Mouse (Mus musculus): ENCODE data around the gene Rabep2. TPM values are rescaled to one million over a fixed set of nuclear protein-coding genes. Genes with fewer than 3 reads are reported as not detected.
A peak's percentile ranks its signal among the peaks of the same experiment; 100 is the strongest.

Gene Rabep2
- polyA plus RNA-seq, 1 experiment from 2014 or later, result 35.7 TPM

GRCm38 (mm10) chr7:126466707-126467106 is 38.1 kb downstream of the Rabep2 start:
- ATAC-seq (replicated peaks; ENCODE audit: low FRiP score), result no peak
- Histone ChIP-seq H3K9ac (no peak overlapping the region), H3K9me3 (replicated peaks) (no peaks in the 10 kb centered on the region), H3K36me3 (peaks cover 57% of the 10 kb centered on the region), H3K4me3 (replicated peaks) (no peak overlapping the region), H3K4me2 (no peak overlapping the region), H3K27ac (0 out of 2 replicates have a peak overlapping the region, but pooled peaks have one; percentile 51), H3K4me1 (peaks cover 36% of the 10 kb centered on the region), H3K27me3 (no peaks in the 10 kb centered on the region)
- 89% methylated on average over 5 of the region's 5 CpGs for WGBS

- H3K9ac ChIP-seq, result no peak overlapping the region
- no peak overlapping the region for H3K27ac ChIP-seq
- no peaks in the 10 kb centered on the region for H3K9me3 ChIP-seq (replicated peaks)
- no peak overlapping the region for H3K4me3 ChIP-seq (replicated peaks)
- no peak overlapping the region for H3K4me2 ChIP-seq
- 71% methylated on average over 5 of the region's 5 CpGs for WGBS
- H3K4me1 ChIP-seq, result peaks cover 33% of the 10 kb centered on the region
- no peaks in the 10 kb centered on the region for H3K27me3 ChIP-seq
- no peak for ATAC-seq (replicated peaks; ENCODE audit: low FRiP score)
- H3K36me3 ChIP-seq, result peaks cover 63% of the 10 kb centered on the region
Measured at GRCm38 (mm10) chr7:126467271-126467670, 38.7 kb downstream of the Rabep2 start.

GRCm38 (mm10) chr7:126467834-126468627 is 39.5 kb downstream of the Rabep2 start:
- no peaks in the 10 kb centered on the region for H3K9me3 ChIP-seq (replicated peaks)
- no peaks in the 10 kb centered on the region for H3K27me3 ChIP-seq
- WGBS, result 89% methylated on average over 18 of the region's 18 CpGs
- no peak overlapping the region for H3K9ac ChIP-seq
- no peak overlapping the region for H3K4me3 ChIP-seq (replicated peaks)
- ATAC-seq (replicated peaks; ENCODE audit: low FRiP score), result no peak
- H3K27ac ChIP-seq, result no peak overlapping the region
- H3K36me3 ChIP-seq, result peaks cover 69% of the 10 kb centered on the region
- H3K4me2 ChIP-seq, result no peak overlapping the region
- peaks cover 34% of the 10 kb centered on the region for H3K4me1 ChIP-seq

GRCm38 (mm10) chr7:126470077-126470476 is 41.5 kb downstream of the Rabep2 start:
- H3K27ac ChIP-seq, result no peak overlapping the region
- H3K27me3 ChIP-seq, result no peaks in the 10 kb centered on the region
- 81% methylated on average over 6 of the region's 6 CpGs for WGBS
- peaks cover 71% of the 10 kb centered on the region for H3K36me3 ChIP-seq
- H3K4me3 ChIP-seq (replicated peaks), result no peak overlapping the region
- H3K4me1 ChIP-seq, result peaks cover 28% of the 10 kb centered on the region
- H3K4me2 ChIP-seq, result no peak overlapping the region
- H3K9ac ChIP-seq, result no peak overlapping the region
- H3K9me3 ChIP-seq (replicated peaks), result no peaks in the 10 kb centered on the region
- ATAC-seq (replicated peaks; ENCODE audit: low FRiP score), result no peak

- ATAC-seq (replicated peaks; ENCODE audit: low FRiP score), result no peak
- Histone ChIP-seq H3K4me2 (no peak overlapping the region), H3K9me3 (replicated peaks) (no peaks in the 10 kb centered on the region), H3K27ac (no peak overlapping the region), H3K9ac (no peak overlapping the region), H3K4me1 (peaks cover 27% of the 10 kb centered on the region), H3K36me3 (peaks cover 67% of the 10 kb centered on the region), H3K4me3 (replicated peaks) (no peak overlapping the region), H3K27me3 (no peaks in the 10 kb centered on the region)
- 89% methylated on average over 5 of the region's 5 CpGs for WGBS
Measured at GRCm38 (mm10) chr7:126471361-126471760, 42.8 kb downstream of the Rabep2 start.

- H3K9ac ChIP-seq, result no peak overlapping the region
- H3K27me3 ChIP-seq, result no peaks in the 10 kb centered on the region
- H3K9me3 ChIP-seq (replicated peaks), result no peaks in the 10 kb centered on the region
- ATAC-seq (replicated peaks; ENCODE audit: low FRiP score), result no peak
- H3K4me1 ChIP-seq, result peaks cover 27% of the 10 kb centered on the region
- no peak overlapping the region for H3K4me2 ChIP-seq
- H3K27ac ChIP-seq, result no peak overlapping the region
- H3K4me3 ChIP-seq (replicated peaks), result no peak overlapping the region
- 78% methylated on average over 4 of the region's 4 CpGs for WGBS
- peaks cover 62% of the 10 kb centered on the region for H3K36me3 ChIP-seq
Measured at GRCm38 (mm10) chr7:126471853-126472252, 43.3 kb downstream of the Rabep2 start.

- no peaks in the 10 kb centered on the region for H3K27me3 ChIP-seq
- no peaks in the 10 kb centered on the region for H3K9me3 ChIP-seq (replicated peaks)
- H3K4me2 ChIP-seq, result no peak overlapping the region
- peaks cover 58% of the 10 kb centered on the region for H3K36me3 ChIP-seq
- H3K4me1 ChIP-seq, result peaks cover 27% of the 10 kb centered on the region
- H3K4me3 ChIP-seq (replicated peaks), result no peak overlapping the region
- no peak overlapping the region for H3K27ac ChIP-seq
- no peak for ATAC-seq (replicated peaks; ENCODE audit: low FRiP score)
- H3K9ac ChIP-seq, result no peak overlapping the region
- 83% methylated on average over 13 of the region's 13 CpGs for WGBS
Measured at GRCm38 (mm10) chr7:126472306-126472705, 43.7 kb downstream of the Rabep2 start.

GRCm38 (mm10) chr7:126472713-126473112 is 44.2 kb downstream of the Rabep2 start:
- WGBS, result 94% methylated on average over 16 of the region's 16 CpGs
- no peaks in the 10 kb centered on the region for H3K27me3 ChIP-seq
- no peak for ATAC-seq (replicated peaks; ENCODE audit: low FRiP score)
- no peak overlapping the region for H3K4me2 ChIP-seq
- H3K4me1 ChIP-seq, result peaks cover 27% of the 10 kb centered on the region
- no peak overlapping the region for H3K9ac ChIP-seq
- no peaks in the 10 kb centered on the region for H3K9me3 ChIP-seq (replicated peaks)
- peaks cover 53% of the 10 kb centered on the region for H3K36me3 ChIP-seq
- H3K4me3 ChIP-seq (replicated peaks), result no peak overlapping the region
- H3K27ac ChIP-seq, result no peak overlapping the region

GRCm38 (mm10) chr7:126473470-126474086 is 45.0 kb downstream of the Rabep2 start:
- Histone ChIP-seq H3K27ac (no peak overlapping the region), H3K9ac (peak overlapping the region; percentile 96), H3K4me2 (peak overlapping the region; percentile 83), H3K36me3 (peaks cover 45% of the 10 kb centered on the region), H3K4me1 (peaks cover 27% of the 10 kb centered on the region), H3K9me3 (replicated peaks) (no peaks in the 10 kb centered on the region), H3K4me3 (replicated peaks) (peak overlapping the region; percentile 97), H3K27me3 (no peaks in the 10 kb centered on the region)
- WGBS, result 84% methylated on average over 9 of the region's 9 CpGs
- ATAC-seq (replicated peaks; ENCODE audit: low FRiP score), result no peak

- H3K9me3 ChIP-seq (replicated peaks), result no peaks in the 10 kb centered on the region
- peaks cover 27% of the 10 kb centered on the region for H3K4me1 ChIP-seq
- H3K4me3 ChIP-seq (replicated peaks), result peak overlapping the region; percentile 97
- peak overlapping the region; percentile 83 for H3K4me2 ChIP-seq
- peak overlapping the region; percentile 96 for H3K9ac ChIP-seq
- no peaks in the 10 kb centered on the region for H3K27me3 ChIP-seq
- WGBS, result 0% methylated on average over 27 of the region's 27 CpGs
- ATAC-seq (replicated peaks; ENCODE audit: low FRiP score), result peak; percentile 63
- H3K27ac ChIP-seq, result peak overlapping the region; percentile 98
- H3K36me3 ChIP-seq, result peaks cover 35% of the 10 kb centered on the region
Measured at GRCm38 (mm10) chr7:126474486-126474955, 46.0 kb downstream of the Rabep2 start.

- WGBS, result under 1% methylated on average over 53 of the region's 53 CpGs
- Histone ChIP-seq H3K4me1 (peaks cover 27% of the 10 kb centered on the region), H3K4me3 (replicated peaks) (peak within 1 kb of the TSS; percentile 97), H3K36me3 (peaks cover 30% of the 10 kb centered on the region), H3K4me2 (peak within 1 kb of the TSS; percentile 83), H3K9ac (peak within 1 kb of the TSS; percentile 96), H3K27me3 (no peaks in the 10 kb centered on the region), H3K9me3 (replicated peaks) (no peaks in the 10 kb centered on the region), H3K27ac (peak within 1 kb of the TSS; percentile 98)
- peak; percentile 93 for ATAC-seq (replicated peaks; ENCODE audit: low FRiP score)
Measured at GRCm38 (mm10) chr7:126474993-126475581, 46.5 kb downstream of the Rabep2 start, which contains the start of gene Sh2b1. TSS of gene Sh2b1 (minus strand) at chr7:126475424.

- Histone ChIP-seq H3K9ac (no peak overlapping the region), H3K4me3 (replicated peaks) (no peak overlapping the region), H3K4me1 (peaks cover 9% of the 10 kb centered on the region), H3K9me3 (replicated peaks) (no peaks in the 10 kb centered on the region), H3K27ac (no peak overlapping the region), H3K36me3 (no peaks in the 10 kb centered on the region), H3K4me2 (no peak overlapping the region; the same call in 1 of the 2 replicates), H3K27me3 (no peaks in the 10 kb centered on the region)
- no peak for ATAC-seq (replicated peaks; ENCODE audit: low FRiP score)
- 27% methylated on average over 5 of the region's 5 CpGs for WGBS
Measured at GRCm38 (mm10) chr7:126481699-126482098, 53.1 kb downstream of the Rabep2 start.
